Mouse (Mus musculus) limb, embryonic 13.5 days (tissue): ENCODE measurements at regions not wholly inside any gene's neighbourhood (a gene's known extent, or its start where the extent isn't known, plus 50 kb on each side); places are given as distances from the start of the nearest gene placed in this dataset.

ENCODE experiments used
- ATAC-seq: fragments of 200-750 bp; cut with Nextera tagmentation; 2 replicates; pipeline ENCODE4 v1.8.0; 2017; ENCODE audit warnings: low read depth, moderate number of reproducible peaks, moderate TSS enrichment; ENCODE audit not compliant: low FRiP score
- H3K27ac ChIP-seq: fragments of 300-500 bp; sonication (generic); 2 replicates; pipeline ENCODE4 v1.5.1; 2015; ENCODE audit warnings: inconsistent platforms, mild to moderate bottlenecking, moderate library complexity
- H3K27me3 ChIP-seq: fragments of 300-500 bp; sonication (generic); 2 replicates; pipeline ENCODE4 v1.6.1; 2015; ENCODE audit warnings: mild to moderate bottlenecking, inconsistent platforms
- H3K36me3 ChIP-seq: fragments of 300-500 bp; sonication (generic); 2 replicates; pipeline ENCODE4 v1.6.1; 2015; ENCODE audit warnings: inconsistent platforms, mild to moderate bottlenecking, moderate library complexity
- H3K4me1 ChIP-seq: fragments of 300-500 bp; sonication (generic); 2 replicates; pipeline ENCODE4 v1.6.1; 2015; ENCODE audit warnings: inconsistent platforms
- H3K4me2 ChIP-seq: fragments of 300-500 bp; sonication (generic); replicated peaks from 2 replicates; pipeline ENCODE4 v1.6.1; 2015; ENCODE audit warnings: inconsistent platforms, mild to moderate bottlenecking, moderate library complexity
- H3K4me3 ChIP-seq: fragments of 300-500 bp; sonication (generic); 2 replicates; pipeline ENCODE4 v1.5.1; 2015; ENCODE audit warnings: moderate library complexity, mild to moderate bottlenecking, inconsistent platforms
- H3K9ac ChIP-seq: fragments of 300-500 bp; sonication (generic); 2 replicates; pipeline ENCODE4 v1.6.1; 2015; ENCODE audit warnings: mild to moderate bottlenecking, inconsistent platforms
- H3K9me3 ChIP-seq: fragments of 300-500 bp; sonication (generic); 2 replicates; pipeline ENCODE4 v1.6.1; 2016; ENCODE audit warnings: inconsistent platforms
- WGBS: fragments of 180-500 bp; shearing (Covaris S2); methylation state at CpG from one replicate; pipeline ENCODE4 v1.1.7; 2015; 5-methylcytosine and 5-hydroxymethylcytosine counted together

- Histone ChIP-seq H3K9me3 (no peaks in the 10 kb centered on the region), H3K4me2 (0 out of 2 replicates have a peak overlapping the region, but pooled peaks have one; percentile 11), H3K9ac (no peak overlapping the region; the same call in 1 of the 2 replicates), H3K4me3 (no peak overlapping the region), H3K36me3 (no peaks in the 10 kb centered on the region), H3K4me1 (peaks cover 57% of the 10 kb centered on the region), H3K27ac (no peak overlapping the region), H3K27me3 (peaks cover 58% of the 10 kb centered on the region)
- no peak for ATAC-seq
- 10% methylated on average over 5 of the region's 5 CpGs for WGBS
Observed at GRCm38 (mm10) chr16:29730010-29730409, 150.9 kb downstream of the Opa1 start.

DNA sequence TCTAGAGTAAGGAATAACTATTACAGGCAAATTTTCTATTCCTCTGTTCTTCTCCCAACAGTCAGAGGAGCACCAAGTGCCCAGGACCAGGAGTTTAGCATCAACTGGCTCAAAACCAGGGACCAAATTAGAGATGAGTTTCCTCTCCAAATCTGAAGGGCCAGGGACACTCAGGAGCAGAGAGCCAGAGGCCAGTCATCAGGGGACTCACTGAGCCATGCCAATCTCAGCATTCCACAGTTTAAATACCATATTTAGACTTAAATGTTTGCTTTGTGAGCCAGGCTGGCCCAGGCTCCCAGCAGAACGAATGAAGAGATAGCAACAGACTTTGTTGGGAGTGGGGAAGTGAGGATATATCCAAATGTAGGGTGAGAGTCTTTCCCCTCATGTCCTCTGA is 153.8 kb downstream of the Opa1 start:
- ATAC-seq, result no peak
- Histone ChIP-seq H3K4me3 (no peak overlapping the region), H3K4me2 (no peak overlapping the region), H3K36me3 (no peaks in the 10 kb centered on the region), H3K9ac (no peak overlapping the region), H3K27ac (no peak overlapping the region), H3K27me3 (peaks cover 36% of the 10 kb centered on the region), H3K4me1 (peaks cover 61% of the 10 kb centered on the region), H3K9me3 (no peaks in the 10 kb centered on the region)
- WGBS, result 68% methylated on average over 1 of the region's 1 CpGs

DNA sequence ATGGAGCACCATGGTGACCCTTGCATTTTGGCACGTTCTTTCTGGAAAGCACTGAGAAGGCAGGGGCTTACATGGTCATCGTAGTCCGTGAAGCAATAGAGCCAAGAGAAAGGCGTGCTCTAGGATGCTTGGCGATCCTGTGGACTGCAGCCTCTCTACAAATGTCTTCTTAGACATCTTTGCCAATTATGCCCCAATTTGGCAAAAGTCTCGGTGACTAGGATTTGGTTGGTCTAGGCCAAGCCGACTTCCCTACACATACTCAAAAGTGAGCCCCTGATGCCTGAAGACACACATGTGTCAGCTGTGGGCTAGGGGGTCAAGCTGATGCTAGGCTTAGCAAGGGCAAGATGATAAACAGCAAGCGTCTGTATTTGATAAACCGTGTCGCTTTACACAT is 154.7 kb downstream of the Opa1 start:
- H3K4me1 ChIP-seq, result peaks cover 57% of the 10 kb centered on the region
- ATAC-seq, result no peak
- no peak overlapping the region for H3K27ac ChIP-seq
- no peak overlapping the region for H3K4me3 ChIP-seq
- no peak overlapping the region for H3K9ac ChIP-seq
- H3K9me3 ChIP-seq, result no peaks in the 10 kb centered on the region
- H3K36me3 ChIP-seq, result no peaks in the 10 kb centered on the region
- no peak overlapping the region for H3K4me2 ChIP-seq
- peaks cover 34% of the 10 kb centered on the region for H3K27me3 ChIP-seq
- WGBS, result 55% methylated on average over 10 of the region's 10 CpGs

DNA sequence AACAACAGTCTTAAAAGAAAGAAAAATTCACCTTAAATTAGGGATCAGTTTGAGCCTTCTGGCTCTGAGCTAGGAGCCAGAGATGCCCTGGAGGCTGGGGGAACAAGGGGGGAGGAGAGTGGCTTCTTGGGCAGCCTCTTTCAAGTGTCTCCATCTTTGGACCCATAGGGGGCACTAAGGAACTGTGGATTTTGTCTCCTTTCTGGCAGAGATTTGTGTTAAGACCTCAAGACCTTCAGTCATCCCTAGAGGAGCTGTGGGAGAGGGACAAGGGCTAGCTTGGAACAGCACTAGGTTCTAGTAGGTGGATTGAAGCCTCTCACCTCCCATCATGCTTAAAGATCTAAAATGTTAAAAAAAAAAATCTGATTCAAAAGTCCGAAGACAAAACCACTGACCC is 155.2 kb downstream of the Opa1 start:
- H3K4me1 ChIP-seq, result peaks cover 52% of the 10 kb centered on the region
- peaks cover 34% of the 10 kb centered on the region for H3K27me3 ChIP-seq
- H3K4me2 ChIP-seq, result peak overlapping the region; percentile 53
- peak overlapping the region; percentile 3; the same call in 1 of the 2 replicates for H3K4me3 ChIP-seq
- H3K36me3 ChIP-seq, result no peaks in the 10 kb centered on the region
- no peak overlapping the region for H3K9ac ChIP-seq
- peak; percentile 65; the same call in 1 of the 2 replicates for ATAC-seq
- WGBS, result 0% methylated on average over 1 of the region's 1 CpGs
- peak overlapping the region; percentile 77 for H3K27ac ChIP-seq
- no peaks in the 10 kb centered on the region for H3K9me3 ChIP-seq

DNA sequence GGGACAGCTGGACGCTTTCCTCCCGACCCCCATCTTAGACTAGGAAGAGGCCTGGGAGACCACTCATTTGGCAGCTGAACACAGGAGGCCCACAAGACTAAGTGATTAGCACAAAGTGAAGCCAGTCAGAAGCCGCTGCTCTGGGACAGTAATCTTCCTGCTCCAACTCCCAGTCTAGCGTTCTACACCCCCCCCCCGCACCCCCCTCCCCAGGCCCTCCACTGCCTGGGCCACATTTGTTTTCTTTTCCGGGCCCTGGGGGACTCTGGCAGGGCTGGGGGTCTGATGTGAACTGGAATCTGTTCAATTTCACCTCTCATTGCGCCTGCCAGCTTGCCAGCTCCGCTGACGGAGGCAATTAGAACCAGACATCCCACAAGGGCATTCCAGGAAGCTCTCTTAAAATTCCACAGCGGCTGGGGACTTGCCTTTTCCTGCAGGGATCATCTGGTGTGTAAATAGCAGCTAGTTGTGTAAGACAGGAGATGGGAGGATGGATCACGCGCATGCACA is 155.7 kb downstream of the Opa1 start:
- no peaks in the 10 kb centered on the region for H3K9me3 ChIP-seq
- H3K4me2 ChIP-seq, result peak overlapping the region; percentile 53
- peak overlapping the region; percentile 3; the same call in 1 of the 2 replicates for H3K4me3 ChIP-seq
- H3K4me1 ChIP-seq, result peaks cover 47% of the 10 kb centered on the region
- WGBS, result under 1% methylated on average over 12 of the region's 12 CpGs
- peaks cover 34% of the 10 kb centered on the region for H3K27me3 ChIP-seq
- peak; percentile 80 for ATAC-seq
- H3K36me3 ChIP-seq, result no peaks in the 10 kb centered on the region
- H3K27ac ChIP-seq, result peak overlapping the region; percentile 77
- H3K9ac ChIP-seq, result no peak overlapping the region

GRCm38 (mm10) chr16:29735371-29736008 is 156.4 kb downstream of the Opa1 start:
- no peak overlapping the region for H3K4me3 ChIP-seq

DNA sequence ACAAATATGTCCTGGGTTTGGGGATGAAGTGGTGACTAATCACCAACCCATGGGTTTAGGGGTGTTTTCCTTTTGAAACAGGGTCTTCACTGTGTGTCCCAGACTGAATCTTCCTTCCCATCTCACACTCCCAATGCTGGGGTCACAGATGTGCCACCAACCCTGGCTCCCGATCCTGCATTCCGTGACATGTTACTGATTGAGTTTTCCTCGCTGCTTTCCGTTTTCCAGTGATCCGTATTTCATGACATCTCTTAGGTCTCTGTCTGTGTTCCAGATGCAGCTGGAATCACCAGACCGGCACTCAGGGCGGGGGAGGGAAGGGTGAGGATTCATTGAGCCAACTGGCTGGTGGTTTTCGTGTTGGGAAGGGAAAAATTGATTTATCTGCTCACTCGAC is 157.1 kb downstream of the Opa1 start:
- Histone ChIP-seq H3K4me2 (no peak overlapping the region), H3K27ac (no peak overlapping the region)

More at GRCm38 (mm10) chr16:29735371-29736008, 156.4 kb downstream of the Opa1 start:
- H3K9me3 ChIP-seq, result no peaks in the 10 kb centered on the region
- no peak; the same call in 1 of the 2 replicates for ATAC-seq
- peak overlapping the region; percentile 53 for H3K4me2 ChIP-seq
- H3K27ac ChIP-seq, result peak overlapping the region; percentile 77
- H3K4me1 ChIP-seq, result peaks cover 40% of the 10 kb centered on the region
- WGBS, result 3% methylated on average over 12 of the region's 12 CpGs
- H3K36me3 ChIP-seq, result no peaks in the 10 kb centered on the region
- H3K27me3 ChIP-seq, result peaks cover 29% of the 10 kb centered on the region
- no peak overlapping the region for H3K9ac ChIP-seq

GRCm38 (mm10) chr16:29738075-29738474 is 158.9 kb downstream of the Opa1 start:
- no peak for ATAC-seq
- no peak overlapping the region for H3K4me2 ChIP-seq
- no peaks in the 10 kb centered on the region for H3K9me3 ChIP-seq
- H3K36me3 ChIP-seq, result no peaks in the 10 kb centered on the region
- 92% methylated on average over 9 of the region's 9 CpGs for WGBS
- H3K4me1 ChIP-seq, result peaks cover 41% of the 10 kb centered on the region
- peaks cover 11% of the 10 kb centered on the region for H3K27me3 ChIP-seq
- no peak overlapping the region for H3K4me3 ChIP-seq
- H3K27ac ChIP-seq, result no peak overlapping the region
- H3K9ac ChIP-seq, result no peak overlapping the region

More for the DNA sequence above, 157.1 kb downstream of the Opa1 start:
- no peaks in the 10 kb centered on the region for H3K36me3 ChIP-seq
- peaks cover 37% of the 10 kb centered on the region for H3K4me1 ChIP-seq
- H3K4me3 ChIP-seq, result no peak overlapping the region
- no peak for ATAC-seq
- peaks cover 26% of the 10 kb centered on the region for H3K27me3 ChIP-seq
- no peaks in the 10 kb centered on the region for H3K9me3 ChIP-seq
- no peak overlapping the region for H3K9ac ChIP-seq
- WGBS, result 53% methylated on average over 9 of the region's 9 CpGs

DNA sequence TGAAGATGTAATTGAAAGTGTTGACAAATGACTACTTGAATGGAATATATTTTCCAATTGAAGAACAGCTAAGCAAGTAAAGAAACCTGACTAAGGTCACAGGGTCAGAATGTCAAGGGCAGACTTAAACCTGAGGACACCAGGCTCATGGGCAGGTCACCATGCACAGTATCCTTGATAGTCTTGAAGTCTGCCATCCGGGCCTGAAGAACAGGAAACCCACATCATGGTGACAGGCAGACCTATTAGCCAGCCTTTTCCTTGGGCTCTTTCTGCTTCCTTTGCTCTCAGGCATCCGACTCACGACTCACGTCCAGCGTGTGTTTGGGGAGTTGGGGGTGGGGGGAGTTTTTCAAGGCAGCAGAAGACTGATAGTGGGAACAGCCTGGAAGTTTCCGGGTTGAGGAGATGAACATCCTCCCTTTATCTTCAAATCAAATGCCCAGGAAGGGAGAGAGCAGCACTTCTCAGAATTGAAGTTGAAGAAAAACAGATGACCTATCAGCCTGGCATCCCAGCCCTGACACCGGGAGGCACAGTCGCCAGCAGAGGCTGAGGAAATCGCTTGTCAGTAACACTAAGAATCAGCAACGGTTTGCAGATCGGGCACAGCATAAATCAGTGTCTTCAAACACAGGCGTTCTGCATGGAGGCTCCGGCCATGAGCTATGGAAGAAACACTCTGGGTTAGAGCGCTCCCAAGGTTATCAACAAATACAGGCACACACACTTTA is 163.5 kb downstream of the Opa1 start:
- Histone ChIP-seq H3K4me3 (no peak overlapping the region), H3K9me3 (no peaks in the 10 kb centered on the region; the same call in 1 of the 2 replicates), H3K4me1 (peaks cover 21% of the 10 kb centered on the region), H3K36me3 (no peaks in the 10 kb centered on the region), H3K9ac (no peak overlapping the region), H3K4me2 (no peak overlapping the region), H3K27me3 (0 out of 2 replicates have a peak, but pooled peaks cover 8% of the 10 kb centered on the region), H3K27ac (no peak overlapping the region)
- WGBS, result 15% methylated on average over 14 of the region's 14 CpGs
- no peak for ATAC-seq

GRCm38 (mm10) chr16:29745486-29745885 is 166.4 kb downstream of the Opa1 start:
- no peaks in the 10 kb centered on the region; the same call in 1 of the 2 replicates for H3K9me3 ChIP-seq
- 88% methylated on average over 5 of the region's 5 CpGs for WGBS
- H3K27me3 ChIP-seq, result 0 out of 2 replicates have a peak, but pooled peaks cover 8% of the 10 kb centered on the region

DNA sequence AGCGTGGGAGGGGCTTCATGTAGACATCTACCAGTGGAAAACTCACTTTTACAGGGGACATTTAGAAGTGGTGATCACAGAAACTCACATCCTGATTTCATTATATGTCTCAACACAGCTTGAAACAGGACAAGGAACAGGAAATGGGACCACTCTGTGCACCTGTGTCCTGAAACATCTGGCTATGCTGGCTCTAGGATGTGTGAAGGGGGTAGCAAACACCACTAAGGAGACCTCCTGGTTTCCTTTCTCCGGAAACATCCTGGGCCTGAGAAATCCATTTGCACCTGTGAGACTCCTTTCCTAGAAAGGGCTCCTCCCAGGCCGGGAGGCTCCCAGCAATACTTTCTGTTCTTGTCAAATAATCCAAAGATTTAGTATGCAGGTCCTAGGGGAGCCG is 167.1 kb downstream of the Opa1 start:
- H3K9me3 ChIP-seq, result no peaks in the 10 kb centered on the region; the same call in 1 of the 2 replicates
- H3K27ac ChIP-seq, result no peak overlapping the region
- H3K4me2 ChIP-seq, result no peak overlapping the region
- H3K4me1 ChIP-seq, result peaks cover 31% of the 10 kb centered on the region
- 53% methylated on average over 4 of the region's 4 CpGs for WGBS
- H3K36me3 ChIP-seq, result no peaks in the 10 kb centered on the region
- H3K9ac ChIP-seq, result no peak overlapping the region
- H3K27me3 ChIP-seq, result 0 out of 2 replicates have a peak, but pooled peaks cover 3% of the 10 kb centered on the region
- ATAC-seq, result peak; percentile 71; the same call in 1 of the 2 replicates
- no peak overlapping the region for H3K4me3 ChIP-seq

More at GRCm38 (mm10) chr16:29745486-29745885, 166.4 kb downstream of the Opa1 start:
- H3K4me3 ChIP-seq, result no peak overlapping the region
- no peak overlapping the region for H3K27ac ChIP-seq
- H3K4me2 ChIP-seq, result no peak overlapping the region
- H3K36me3 ChIP-seq, result no peaks in the 10 kb centered on the region
- H3K4me1 ChIP-seq, result peaks cover 31% of the 10 kb centered on the region
- no peak overlapping the region for H3K9ac ChIP-seq
- ATAC-seq, result no peak

- 25% methylated on average over 5 of the region's 5 CpGs for WGBS
- peak; percentile 78 for ATAC-seq
- no peak overlapping the region for H3K9ac ChIP-seq
- H3K4me2 ChIP-seq, result no peak overlapping the region
- H3K4me1 ChIP-seq, result peaks cover 22% of the 10 kb centered on the region
- no peaks in the 10 kb centered on the region for H3K36me3 ChIP-seq
- H3K27ac ChIP-seq, result no peak overlapping the region
- H3K4me3 ChIP-seq, result no peak overlapping the region
- H3K9me3 ChIP-seq, result no peaks in the 10 kb centered on the region; the same call in 1 of the 2 replicates
- 0 out of 2 replicates have a peak, but pooled peaks cover 3% of the 10 kb centered on the region for H3K27me3 ChIP-seq
Observed at GRCm38 (mm10) chr16:29749167-29749566, 170.0 kb downstream of the Opa1 start.
